Mouse (Mus musculus) brain, embryonic 14.5 days (tissue): ENCODE results near the gene Fbxo46.
A peak's percentile ranks its signal among the peaks of the same experiment; 100 is the strongest.

ENCODE experiments used
- CTCF ChIP-seq: fragments of 200-500 bp; IDR thresholded peaks from 2 replicates; pipeline ENCODE4 v1.5.1; 2012; ENCODE audit warnings: inconsistent platforms, mild to moderate bottlenecking, moderate library complexity, borderline replicate concordance; ENCODE audit not compliant: insufficient read depth, insufficient read length; ENCODE audit errors: extremely low read depth
- POLR2A ChIP-seq: fragments of 200-500 bp; IDR thresholded peaks from 2 replicates; pipeline ENCODE4 v1.6.1; 2012; ENCODE audit warnings: mild to moderate bottlenecking, inconsistent platforms, borderline replicate concordance; ENCODE audit not compliant: poor library complexity, insufficient read depth, insufficient read length, severe bottlenecking; ENCODE audit errors: extremely low read depth

GRCm38 (mm10) chr7:19095751-19096110 is 23.9 kb upstream of the Fbxo46 start:
- TF ChIP-seq CTCF: no peak
- TF ChIP-seq POLR2A: peak; percentile 8; the same call in 1 of the 2 replicates
